Mouse (Mus musculus) thymus, adult 2 months (tissue): ENCODE measurements around the gene Caln1.

ENCODE experiments used
- CTCF ChIP-seq: fragments of 200-500 bp; IDR thresholded peaks from 2 replicates; pipeline ENCODE4 v1.5.1; 2012; ENCODE audit warnings: mild to moderate bottlenecking, control low read depth, low read length, moderate library complexity, borderline replicate concordance; ENCODE audit not compliant: control insufficient read depth, poor library complexity, insufficient read depth; ENCODE audit errors: extremely low read depth
- POLR2A ChIP-seq: fragments of 200-500 bp; IDR thresholded peaks from 2 replicates; pipeline ENCODE4 v1.6.1; 2012; ENCODE audit warnings: mild to moderate bottlenecking, low read length, control low read depth, moderate library complexity; ENCODE audit not compliant: control insufficient read depth, poor library complexity, insufficient read depth; ENCODE audit errors: extremely low read depth

DNA sequence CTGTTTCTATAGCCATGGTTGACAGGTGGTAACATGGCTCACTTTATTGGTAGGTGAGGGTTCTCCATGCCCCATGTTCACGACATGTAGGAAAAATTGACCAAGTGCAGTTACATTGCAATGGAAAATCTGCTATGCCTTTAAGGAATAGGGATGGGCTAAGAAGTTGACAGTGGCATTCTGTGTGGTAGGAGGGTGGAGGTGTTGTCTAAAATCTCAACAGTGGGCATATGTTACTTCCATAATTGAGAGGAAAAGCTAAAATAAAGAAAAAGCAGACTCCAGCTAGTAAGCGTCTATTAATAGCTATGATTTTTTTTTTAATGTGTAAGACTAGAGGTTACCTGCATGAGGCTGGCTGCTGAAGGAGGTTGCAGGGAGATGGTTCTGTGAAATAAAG is 308.6 kb downstream of the Caln1 start:
- TF ChIP-seq POLR2A (no peak), CTCF (no peak)
